Mouse (Mus musculus) lung, embryonic 14.5 days (tissue): ENCODE measurements around the gene Nampt. TPM values are rescaled to one million over a fixed set of nuclear protein-coding genes. Genes with fewer than 3 reads are reported as not detected.

ENCODE experiments used
- ATAC-seq: fragments of 200-750 bp; cut with Nextera tagmentation; 2 replicates; pipeline ENCODE4 v1.8.0; 2017; ENCODE audit warnings: mild to moderate bottlenecking, moderate TSS enrichment, moderate library complexity; ENCODE audit not compliant: insufficient read depth
- DNase-seq: peaks from one replicate; pipeline ENCODE4 v3.0.0-alpha.2; 2015
- H3K27ac ChIP-seq: fragments of 300-500 bp; sonication (generic); 2 replicates; pipeline ENCODE4 v1.5.1; 2014; ENCODE audit warnings: low read depth, mild to moderate bottlenecking, moderate library complexity
- H3K27me3 ChIP-seq: fragments of 300-500 bp; sonication (generic); 2 replicates; pipeline ENCODE4 v1.6.1; 2014; ENCODE audit warnings: low read length, control low read depth; ENCODE audit not compliant: insufficient read depth
- H3K36me3 ChIP-seq: fragments of 300-500 bp; sonication (generic); 2 replicates; pipeline ENCODE4 v1.6.1; 2014; ENCODE audit warnings: control low read depth; ENCODE audit not compliant: insufficient read depth
- H3K4me1 ChIP-seq: fragments of 300-500 bp; sonication (generic); 2 replicates; pipeline ENCODE4 v1.6.1; 2014; ENCODE audit warnings: antibody characterized with exemption, control low read depth; ENCODE audit not compliant: insufficient read depth
- H3K4me2 ChIP-seq: fragments of 300-500 bp; sonication (generic); 2 replicates; pipeline ENCODE4 v1.6.1; 2014; ENCODE audit warnings: mild to moderate bottlenecking
- H3K4me3 ChIP-seq: fragments of 300-500 bp; sonication (generic); 2 replicates; pipeline ENCODE4 v1.5.1; 2014; ENCODE audit warnings: low read depth, low read length
- H3K9ac ChIP-seq: fragments of 300-500 bp; sonication (generic); 2 replicates; pipeline ENCODE4 v1.6.1; 2014
- H3K9me3 ChIP-seq: fragments of 300-500 bp; sonication (generic); 2 replicates; pipeline ENCODE4 v1.6.1; 2016; ENCODE audit warnings: low read depth, low read length, control low read depth
- CTCF ChIP-seq: IDR thresholded peaks from 2 replicates; pipeline ENCODE4 v1.5.1; 2016; ENCODE audit warnings: antibody characterized with exemption, low read depth
- WGBS: fragments of 180-500 bp; shearing (Covaris S2); extraction: QIAGEN DNeasy Blood & Tissue Kit; methylation state at CpG from one replicate; pipeline ENCODE4 v1.1.7; 2014; 5-methylcytosine and 5-hydroxymethylcytosine counted together
- polyA plus RNA-seq: library from polyadenylated mRNA; unstranded; fragments of >200 nt; fragmentation: Nextera tagmentation; extraction: Ambion mirVana; gene quantifications from 2 replicates; pipeline ENCODE4 v1.2.1, GENCODE M21; 2014

The Nampt gene
- 31.7 and 33.7 TPM in 2 replicates for polyA plus RNA-seq

- Histone ChIP-seq H3K27ac (peak within 1 kb of the TSS; percentile 99), H3K4me3 (peak within 1 kb of the TSS; percentile 80), H3K9ac (peak within 1 kb of the TSS; percentile 74), H3K4me2 (peak within 1 kb of the TSS; percentile 76), H3K27me3 (no peaks in the 10 kb centered on the region), H3K9me3 (no peaks in the 10 kb centered on the region), H3K36me3 (peaks cover 5% of the 10 kb centered on the region), H3K4me1 (peaks cover 3% of the 10 kb centered on the region; the same call in 1 of the 2 replicates)
- WGBS = 5% methylated on average over 5 of the region's 5 CpGs
- DNase-seq (peak; percentile 82), ATAC-seq (no peak)
- TF ChIP-seq CTCF = no peak
Observed at GRCm38 (mm10) chr12:32819416-32819815, at the start of gene Nampt. Gene Nampt, plus strand, starts transcription at chr12:32819545.

DNA sequence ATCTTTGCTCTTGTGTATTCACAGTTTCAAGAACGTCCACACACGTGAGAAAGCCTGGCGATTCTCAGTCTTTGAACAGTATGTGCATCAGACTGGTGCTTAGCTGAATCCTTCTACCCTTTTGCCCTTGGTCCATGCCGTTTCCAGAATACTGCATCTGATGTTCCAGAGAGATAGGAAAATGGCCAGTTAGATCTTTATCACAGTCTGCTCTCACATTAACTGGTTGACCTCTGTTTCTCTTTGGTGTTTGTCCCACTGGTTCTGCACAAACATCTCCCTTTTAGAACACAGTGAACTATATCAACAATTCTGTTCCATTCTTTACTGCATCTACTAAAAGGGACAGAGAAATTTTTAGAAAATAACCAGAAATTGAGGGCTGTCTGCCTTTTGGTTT lies 48.6 kb upstream of the Nampt start:
- no peak overlapping the region for H3K9ac ChIP-seq
- ATAC-seq (no peak), DNase-seq (no peak)
- TF ChIP-seq CTCF = no peak
- no peaks in the 10 kb centered on the region for H3K36me3 ChIP-seq
- no peaks in the 10 kb centered on the region for H3K27me3 ChIP-seq
- no peak overlapping the region for H3K27ac ChIP-seq
- no peak overlapping the region for H3K4me2 ChIP-seq
- WGBS = 74% methylated on average over 4 of the region's 4 CpGs
- H3K9me3 ChIP-seq = no peaks in the 10 kb centered on the region
- H3K4me3 ChIP-seq = no peak overlapping the region
- no peaks in the 10 kb centered on the region for H3K4me1 ChIP-seq

GRCm38 (mm10) chr12:32774592-32774991 lies 44.8 kb upstream of the Nampt start:
- ATAC-seq = no peak
- no peak for DNase-seq
- no peak overlapping the region for H3K9ac ChIP-seq
- no peaks in the 10 kb centered on the region for H3K9me3 ChIP-seq
- no peak overlapping the region for H3K4me3 ChIP-seq
- no peak overlapping the region for H3K4me2 ChIP-seq
- H3K36me3 ChIP-seq = no peaks in the 10 kb centered on the region
- TF ChIP-seq CTCF = no peak
- H3K4me1 ChIP-seq = no peaks in the 10 kb centered on the region
- no peak overlapping the region for H3K27ac ChIP-seq
- H3K27me3 ChIP-seq = no peaks in the 10 kb centered on the region
- WGBS = 89% methylated on average over 5 of the region's 5 CpGs

GRCm38 (mm10) chr12:32789092-32789491 lies 30.3 kb upstream of the Nampt start:
- no peak overlapping the region for H3K4me2 ChIP-seq
- no peaks in the 10 kb centered on the region for H3K4me1 ChIP-seq
- H3K36me3 ChIP-seq = no peaks in the 10 kb centered on the region
- 34% methylated on average over 3 of the region's 3 CpGs for WGBS
- H3K9ac ChIP-seq = no peak overlapping the region
- H3K27ac ChIP-seq = no peak overlapping the region
- no peak for TF ChIP-seq CTCF
- DNase-seq (no peak), ATAC-seq (no peak)
- no peaks in the 10 kb centered on the region for H3K27me3 ChIP-seq
- no peaks in the 10 kb centered on the region for H3K9me3 ChIP-seq
- H3K4me3 ChIP-seq = no peak overlapping the region

GRCm38 (mm10) chr12:32795765-32796471 lies 23.4 kb upstream of the Nampt start:
- ATAC-seq (no peak), DNase-seq (peak; percentile 7)
- TF ChIP-seq CTCF = no peak
- Histone ChIP-seq H3K9me3 (no peaks in the 10 kb centered on the region), H3K36me3 (no peaks in the 10 kb centered on the region), H3K4me2 (no peak overlapping the region), H3K4me1 (no peaks in the 10 kb centered on the region), H3K9ac (no peak overlapping the region), H3K27me3 (no peaks in the 10 kb centered on the region), H3K4me3 (no peak overlapping the region), H3K27ac (no peak overlapping the region)
- 48% methylated on average over 8 of the region's 8 CpGs for WGBS

DNA sequence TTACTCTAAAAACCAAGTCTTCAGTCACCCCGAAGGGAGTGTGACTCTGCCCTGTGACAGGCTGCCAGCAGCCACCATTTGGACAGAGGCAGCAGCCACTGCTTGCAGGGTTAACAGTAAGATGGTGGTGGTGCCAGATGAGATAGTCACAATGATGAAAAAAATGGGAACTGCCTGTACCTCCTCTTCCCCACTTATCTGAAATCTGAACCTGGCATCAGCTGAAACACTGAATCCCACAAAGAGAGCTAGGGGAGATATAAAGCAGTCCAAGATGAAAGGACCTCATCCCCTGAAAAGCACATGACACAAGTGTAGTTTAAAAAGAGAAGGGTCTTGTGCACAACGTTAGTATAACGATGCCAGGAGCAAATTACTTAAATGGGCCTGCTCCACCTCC lies 21.9 kb upstream of the Nampt start:
- Histone ChIP-seq H3K4me2 (no peak overlapping the region), H3K36me3 (no peaks in the 10 kb centered on the region), H3K27ac (no peak overlapping the region), H3K27me3 (no peaks in the 10 kb centered on the region), H3K4me3 (no peak overlapping the region), H3K4me1 (no peaks in the 10 kb centered on the region), H3K9ac (no peak overlapping the region), H3K9me3 (no peaks in the 10 kb centered on the region)
- ATAC-seq = no peak
- DNase-seq = no peak
- TF ChIP-seq CTCF = no peak
- 67% methylated on average over 3 of the region's 3 CpGs for WGBS

- 58% methylated on average over 7 of the region's 7 CpGs for WGBS
- no peaks in the 10 kb centered on the region for H3K9me3 ChIP-seq
- H3K4me2 ChIP-seq = no peak overlapping the region
- H3K9ac ChIP-seq = no peak overlapping the region
- H3K36me3 ChIP-seq = no peaks in the 10 kb centered on the region
- no peak overlapping the region for H3K27ac ChIP-seq
- no peaks in the 10 kb centered on the region for H3K27me3 ChIP-seq
- H3K4me1 ChIP-seq = no peaks in the 10 kb centered on the region
- DNase-seq (peak; percentile 48), ATAC-seq (0 out of 2 replicates have a peak, but pooled peaks have one; percentile 54)
- no peak for TF ChIP-seq CTCF
- H3K4me3 ChIP-seq = no peak overlapping the region
Observed at GRCm38 (mm10) chr12:32801078-32801477, 18.3 kb upstream of the Nampt start.
